Mouse (Mus musculus) olfactory bulb, adult 2 months (tissue): ENCODE measurements at regions not wholly inside any gene's neighbourhood (a gene's known extent, or its start where the extent isn't known, plus 50 kb on each side); places are given as distances from the start of the nearest gene placed in this dataset.

Source experiments
- CTCF ChIP-seq: fragments of 200-500 bp; IDR thresholded peaks from 2 replicates; pipeline ENCODE4 v1.5.1; 2012; ENCODE audit warnings: low read depth, mild to moderate bottlenecking, low read length, moderate library complexity; ENCODE audit not compliant: insufficient read depth
- POLR2A ChIP-seq: fragments of 200-500 bp; IDR thresholded peaks from 2 replicates; pipeline ENCODE4 v1.6.1; 2012; ENCODE audit warnings: mild to moderate bottlenecking, low read depth, low read length, moderate library complexity; ENCODE audit not compliant: insufficient read depth

DNA sequence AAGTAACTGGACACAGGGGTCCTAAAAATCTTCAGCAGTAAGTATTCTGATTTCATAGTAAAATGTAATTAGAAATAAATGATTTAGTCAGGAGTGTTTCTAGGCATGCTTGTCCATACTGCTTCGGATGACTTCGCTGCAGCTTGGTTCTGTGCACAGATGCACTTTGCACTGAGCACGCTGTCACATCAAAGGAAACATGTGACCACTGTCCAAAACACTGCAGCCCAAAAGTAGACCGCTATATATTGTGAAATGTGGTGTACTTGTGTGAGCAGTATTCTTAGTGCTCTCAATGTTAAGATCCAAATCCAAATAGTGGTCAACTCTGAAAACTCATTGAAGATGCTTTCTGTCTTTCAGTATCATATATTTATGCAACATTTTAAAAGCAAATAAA lies 685.4 kb downstream of the Mecom start:
- no peak for TF ChIP-seq POLR2A
- no peak for TF ChIP-seq CTCF
